Mouse (Mus musculus) left cerebral cortex, postnatal 4 days (tissue): ENCODE results near the gene Olfr1294. TPM values are rescaled to one million over a fixed set of nuclear protein-coding genes. Genes with fewer than 3 reads are reported as not detected.

ENCODE experiments used
- DNase-seq: peaks from one replicate; pipeline ENCODE4 v3.0.0-alpha.2; 2022
- intact Hi-C: fragments of 180-260 bp; cut with DNase I; formaldehyde crosslinking; loops from one replicate; pipeline ENCODE4 v1.15.1; 2025
- total RNA-seq, 2 experiments: library from RNA; stranded (reverse); gene quantifications; 2 replicates each; pipeline ENCODE4 v1.2.3; 2021

The Olfr1294 gene
- total RNA-seq: not detected

DNA sequence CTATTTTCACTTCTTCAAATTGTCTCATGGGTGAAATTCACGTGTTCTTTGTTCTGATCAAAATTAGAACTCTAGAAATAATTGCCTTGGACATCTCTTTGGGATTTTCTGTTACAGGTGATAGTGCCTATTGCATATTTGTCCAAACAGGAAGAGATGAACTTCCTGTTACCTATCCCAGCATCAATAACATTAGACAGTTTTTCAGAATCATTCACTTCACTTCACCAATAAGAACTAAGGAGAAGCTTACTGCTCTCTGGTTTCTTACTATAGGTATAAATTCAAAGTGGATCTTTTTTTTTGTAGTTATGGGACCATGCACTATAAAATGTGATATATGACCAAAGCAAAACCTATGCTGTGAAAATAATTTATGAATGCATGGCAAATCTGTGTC lies at the start of gene Olfr1294:
Gene Olfr1294 (minus strand): TSS at position 101 of the 400 bp plus-strand sequence.
- intact Hi-C loops: no loop called here
- no peak for DNase-seq

DNA sequence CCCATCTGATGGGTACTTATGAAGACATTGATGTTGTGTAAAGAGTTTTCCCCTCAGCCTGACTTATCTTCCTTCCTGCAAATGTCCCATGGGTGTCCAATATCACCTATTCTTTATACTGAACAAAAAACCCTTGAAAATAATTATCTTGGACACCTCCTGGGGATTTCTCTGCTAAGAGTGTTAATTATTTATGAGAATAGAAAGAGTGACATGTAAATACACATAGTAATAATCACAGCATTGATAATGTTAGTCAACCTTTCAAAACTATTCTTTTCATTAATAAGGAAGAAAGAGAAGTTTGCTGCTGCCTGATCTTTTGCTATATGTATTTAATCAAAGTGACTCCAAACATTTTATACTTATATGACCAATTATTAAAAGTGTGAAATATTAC lies 29.5 kb upstream of the Olfr1294 start, which contains the start of gene Olfr1295:
Gene Olfr1295 (minus strand): TSS at position 101 of the 400 bp plus-strand sequence.
- no peak for DNase-seq
- intact Hi-C loops: no loop called here

DNA sequence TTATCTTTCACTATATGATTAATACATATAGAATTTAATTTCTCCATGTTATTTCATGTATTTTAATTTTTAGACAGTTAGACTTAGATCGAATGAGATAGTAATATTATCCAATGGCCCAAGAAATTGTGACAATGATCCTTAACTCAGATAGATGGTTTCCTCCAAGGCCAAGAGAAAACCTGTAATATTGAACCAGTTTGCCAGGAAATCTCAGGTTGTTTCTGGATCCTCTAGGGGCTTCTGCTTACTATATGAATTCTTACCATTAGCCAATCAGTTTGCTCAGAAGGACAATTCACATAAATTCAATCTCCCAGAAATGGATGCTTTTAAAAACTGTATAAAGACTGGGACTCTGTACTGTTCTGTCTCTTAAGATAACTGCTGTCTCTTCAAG lies 15.2 kb downstream of the Olfr1294 start, which contains the start of gene Olfr1293-ps:
Gene Olfr1293-ps (plus strand): TSS at position 301 of the 400 bp plus-strand sequence.
- intact Hi-C loops: no loop called here
- no peak for DNase-seq

DNA sequence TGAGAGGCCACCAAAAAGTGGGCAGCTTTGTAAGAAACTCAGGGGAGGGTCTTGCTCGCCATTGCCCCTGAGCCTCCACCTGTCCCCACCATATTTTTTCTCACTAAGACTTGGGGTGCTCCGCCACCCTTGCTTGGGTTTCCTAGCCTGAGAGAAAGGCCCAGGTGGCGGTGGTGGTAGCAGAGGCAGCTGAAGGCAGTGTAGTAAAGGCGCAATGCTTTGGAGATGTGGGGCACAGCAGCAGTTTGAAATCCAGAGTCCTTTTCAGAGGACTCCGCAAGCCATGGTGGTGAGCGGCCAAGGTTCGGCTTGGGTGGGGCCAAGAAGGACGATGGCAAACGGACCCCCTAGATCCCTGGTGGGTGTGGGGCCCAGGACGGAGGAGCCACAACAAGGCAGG lies 22.6 kb downstream of the Olfr1294 start:
- intact Hi-C loops: no loop called here
- DNase-seq: no peak

DNA sequence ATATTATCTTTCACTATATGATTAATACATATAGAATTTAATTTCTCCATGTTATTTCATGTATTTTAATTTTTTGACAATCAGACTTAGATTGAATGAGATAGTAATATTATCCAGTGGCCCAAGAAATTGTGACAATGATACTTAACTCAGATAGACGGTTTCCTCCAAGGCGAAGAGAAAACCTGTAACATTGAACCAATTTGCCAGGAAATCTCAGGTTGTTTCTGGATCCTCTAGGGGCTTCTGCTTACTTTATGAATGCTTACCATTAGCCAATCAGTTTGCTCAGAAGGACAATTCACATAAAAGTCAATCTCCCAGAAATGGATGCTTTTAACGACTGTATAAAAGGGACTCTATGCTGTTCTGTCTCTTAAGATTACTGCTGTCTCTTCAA lies 43.2 kb downstream of the Olfr1294 start, which contains the start of gene Olfr1291-ps1:
Gene Olfr1291-ps1 (plus strand): TSS at position 301 of the 400 bp plus-strand sequence.
- intact Hi-C loops: no loop called here
- no peak for DNase-seq

DNA sequence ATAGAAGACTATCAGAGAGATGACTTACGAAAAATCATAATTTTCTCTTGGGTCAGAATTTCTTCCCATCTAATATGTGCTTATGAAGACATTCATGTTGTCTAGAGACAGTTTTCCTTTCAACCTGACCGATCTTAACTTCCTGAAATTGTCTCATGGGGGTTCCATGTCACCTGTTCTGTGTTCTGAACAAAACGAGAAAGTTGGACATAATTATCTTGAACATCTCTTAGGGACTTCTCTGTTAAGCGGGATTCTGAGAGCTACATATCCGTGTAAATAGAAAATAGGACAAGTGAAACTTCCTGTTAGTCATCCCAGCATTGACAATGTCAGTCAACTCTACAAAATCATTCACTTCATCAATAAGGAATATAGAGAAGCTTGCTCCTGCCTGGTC lies 46.4 kb downstream of the Olfr1294 start, which contains the start of gene Olfr1290:
Gene Olfr1290 (minus strand): TSS at position 101 of the 400 bp plus-strand sequence.
- intact Hi-C loops: no loop called here
- DNase-seq: no peak

Other genes with a start within 250 kb of the Olfr1294 start
- gene Olfr1279, start 239.7 kb downstream of the Olfr1294 start, total RNA-seq: not detected
- gene Olfr1280, start 226.3 kb downstream of the Olfr1294 start, total RNA-seq: not detected
- not detected for gene Olfr1281, start 213.8 kb downstream of the Olfr1294 start, total RNA-seq
- gene Olfr1282, start 204.2 kb downstream of the Olfr1294 start, total RNA-seq: not detected
- gene Olfr1283, start 173.5 kb downstream of the Olfr1294 start, total RNA-seq: not detected
- not detected for gene Olfr1284, start 164.8 kb downstream of the Olfr1294 start, total RNA-seq
- not detected for gene Olfr1286, start 117.2 kb downstream of the Olfr1294 start, total RNA-seq
- not detected for gene Olfr1287, start 91.1 kb downstream of the Olfr1294 start, total RNA-seq
- gene Olfr1288, start 66.2 kb downstream of the Olfr1294 start, total RNA-seq: not detected
- gene Olfr1289, start 59.5 kb downstream of the Olfr1294 start, total RNA-seq: not detected
- gene Olfr1290, start 46.5 kb downstream of the Olfr1294 start, total RNA-seq: not detected
- gene Olfr1291-ps1, start 43.1 kb downstream of the Olfr1294 start, total RNA-seq: not detected
- not detected for gene Olfr1293-ps, start 15.1 kb downstream of the Olfr1294 start, total RNA-seq
- gene Olfr1295, start 29.4 kb upstream of the Olfr1294 start, total RNA-seq: not detected
- gene Olfr1297, start 86.2 kb upstream of the Olfr1294 start, total RNA-seq: not detected
- gene Olfr1298, start 108.9 kb upstream of the Olfr1294 start, total RNA-seq: not detected
- not detected for gene Olfr1299, start 121.1 kb upstream of the Olfr1294 start, total RNA-seq
- not detected for gene Olfr1301, start 210.7 kb upstream of the Olfr1294 start, total RNA-seq
- not detected for gene Olfr1302, start 237.1 kb upstream of the Olfr1294 start, total RNA-seq